Mouse (Mus musculus): ENCODE measurements around the gene Slc6a9.

DNA sequence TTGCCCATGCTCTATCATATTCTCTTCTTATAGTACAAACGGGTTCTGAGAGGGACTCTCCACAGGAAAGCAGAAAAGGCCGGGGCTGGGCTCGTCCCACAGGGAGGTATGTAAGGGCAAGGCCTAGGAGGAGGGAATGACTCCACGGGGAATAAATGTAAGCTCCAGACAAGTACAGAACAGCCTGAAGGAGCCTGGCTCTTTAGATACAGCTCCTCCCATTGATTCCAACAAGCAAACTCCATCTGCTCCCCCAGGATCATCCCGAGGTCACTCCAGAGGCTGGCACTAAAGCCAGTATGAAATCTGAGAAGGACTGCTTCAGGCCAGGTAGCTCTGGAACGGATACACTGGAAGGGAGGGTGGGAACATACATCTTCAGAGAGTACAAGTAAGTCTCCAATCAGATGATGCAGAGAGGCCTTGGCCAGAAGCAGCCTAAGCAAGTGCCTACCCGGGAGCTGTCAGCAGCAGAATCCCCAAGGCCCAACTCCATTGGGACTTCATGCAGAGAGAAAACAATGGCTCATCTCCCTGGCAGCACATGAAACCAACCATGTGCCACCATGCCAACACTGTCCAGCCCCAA is 78.5 kb downstream of the Slc6a9 start:
- TF ChIP-seq POLR2A (IDR thresholded peaks at IDR 0.05; ENCODE audit: insufficient read depth, low read depth, low read length) (no peak), CTCF (IDR thresholded peaks at IDR 0.05; ENCODE audit: insufficient read depth, low read depth, low read length) (no peak)

Measured in olfactory bulb, adult 2 months (tissue).